In the genomic region with DNA sequence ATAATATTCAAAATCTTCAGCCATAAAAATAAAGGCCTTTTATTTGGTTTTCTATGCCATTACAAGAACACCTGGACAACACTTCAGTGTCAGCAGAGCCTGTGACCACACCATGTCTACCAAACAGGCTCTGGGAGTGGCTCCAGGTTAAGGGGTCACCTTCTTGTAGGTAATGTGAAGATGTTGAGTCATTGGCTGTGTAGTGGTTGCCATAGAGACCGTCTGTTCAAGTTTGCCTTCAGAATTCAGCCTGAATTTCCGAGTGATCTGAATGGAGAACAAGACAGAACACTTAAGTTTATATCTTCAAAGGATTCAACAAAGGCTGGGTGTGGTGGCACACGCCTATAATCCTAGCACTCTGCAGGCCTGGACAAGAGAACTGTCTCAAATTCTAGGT, we compare ENCODE assay signal across 23 mouse cellular contexts. TPM values are rescaled to one million over a fixed set of nuclear protein-coding genes. Genes with fewer than 3 reads are reported as not detected.
A peak's percentile ranks its signal among the peaks of the same experiment; 100 is the strongest.
DNase-seq lines count a peak whose midpoint lies in the region; ATAC-seq and TF ChIP-seq lines count a peak whose summit lies in the region.
"Had no signal": no experiment of that assay in that cellular context is flagged by ENCODE, and none has a peak within 500 bp of the region (broad histone marks: within the 10 kb centered on the region; RNA-seq: fewer than 3 reads in every experiment).

No protein-coding gene starts in this region.

- no peak overlapping the region for H3K4me3 ChIP-seq in stomach, postnatal 0 days (ENCODE audit: low read depth, low read length)
- H3K4me3 ChIP-seq in hindbrain, postnatal 0 days (ENCODE audit: low read length): no peak overlapping the region
- H3K4me3 ChIP-seq: embryonic facial prominence, embryonic 12.5 days; erythroblast, embryonic 14.5 days; hindbrain, embryonic 10.5 days; left cerebral cortex, adult 2 months; midbrain, embryonic 12.5 days; neural tube, embryonic 15.5 days had no signal

- peak overlapping the region; percentile 61 for H3K27ac ChIP-seq in stomach, postnatal 0 days (replicated peaks)
- no peak overlapping the region for H3K27ac ChIP-seq in hindbrain, postnatal 0 days
- H3K27ac ChIP-seq: embryonic facial prominence, embryonic 12.5 days; hindbrain, embryonic 10.5 days; left cerebral cortex, adult 2 months; midbrain, embryonic 12.5 days; neural tube, embryonic 15.5 days had no signal

- H3K9me3 ChIP-seq in stomach, postnatal 0 days (ENCODE audit: control insufficient read depth, low read length): no peaks in the 10 kb centered on the region
- no peaks in the 10 kb centered on the region for H3K9me3 ChIP-seq in hindbrain, postnatal 0 days (ENCODE audit: low read length)
- H3K9me3 ChIP-seq: embryonic facial prominence, embryonic 12.5 days; hindbrain, embryonic 10.5 days; midbrain, embryonic 12.5 days; neural tube, embryonic 15.5 days had no signal

- no peak for TF ChIP-seq CTCF in stomach, postnatal 0 days (IDR thresholded peaks at IDR 0.05; ENCODE audit: low read depth)
- TF ChIP-seq CTCF in hindbrain, postnatal 0 days (IDR thresholded peaks at IDR 0.05; ENCODE audit: low read depth): no peak

- no peak overlapping the region for H3K9ac ChIP-seq in stomach, postnatal 0 days (ENCODE audit: low read length)
- no peak overlapping the region for H3K9ac ChIP-seq in hindbrain, postnatal 0 days (replicated peaks; ENCODE audit: low read length)
- H3K9ac ChIP-seq: embryonic facial prominence, embryonic 12.5 days; midbrain, embryonic 12.5 days; neural tube, embryonic 15.5 days had no signal

- peaks cover 2% of the 10 kb centered on the region; the same call in 1 of the 2 replicates for H3K36me3 ChIP-seq in stomach, postnatal 0 days (ENCODE audit: control insufficient read depth, insufficient read depth, low read length)
- H3K36me3 ChIP-seq in hindbrain, postnatal 0 days (ENCODE audit: insufficient read depth, low read length): peaks cover 12% of the 10 kb centered on the region; the same call in 1 of the 2 replicates

- no peaks in the 10 kb centered on the region for H3K4me1 ChIP-seq in stomach, postnatal 0 days (replicated peaks; ENCODE audit: control insufficient read depth, insufficient read depth)
- H3K4me1 ChIP-seq in hindbrain, postnatal 0 days (ENCODE audit: insufficient read depth, low read length): no peaks in the 10 kb centered on the region
- H3K4me1 ChIP-seq: embryonic facial prominence, embryonic 12.5 days; hindbrain, embryonic 10.5 days; midbrain, embryonic 12.5 days; neural tube, embryonic 15.5 days had no signal

- TF ChIP-seq EP300 in stomach, postnatal 0 days (optimal IDR thresholded peaks at IDR 0.05): no peak

- 59% methylated on average over 3 of the region's 3 CpGs for WGBS in stomach, postnatal 0 days
- WGBS in hindbrain, postnatal 0 days: 64% methylated on average over 3 of the region's 3 CpGs

- DNase-seq in lung, adult 18-20 months: peak; percentile 17 to 61
- DNase-seq in lung, postnatal 14 days: no peak
- DNase-seq in WW6 (ENCODE audit: low read depth, low spot score): peak; percentile 61
- DNase-seq in lung, postnatal 10 days: peak; percentile 23
- DNase-seq in stomach, postnatal 0 days (ENCODE audit: low spot score): peak; percentile 69
- no peak for DNase-seq in frontal cortex, postnatal 10 days (ENCODE audit: low spot score in 2 of 2)
- no peak for DNase-seq in hindbrain, postnatal 0 days (ENCODE audit: low spot score)
- DNase-seq: adrenal gland, postnatal 36 days; cerebellum, adult 11-12 months; cerebellum, postnatal 14 days; kidney, adult 8-10 months; kidney, postnatal 10 days; left cerebral cortex, postnatal 4 days had no signal

- ATAC-seq in stomach, postnatal 0 days (ENCODE audit: low FRiP score, low TSS enrichment): peak; percentile 90
- ATAC-seq in hindbrain, postnatal 0 days: no peak
- ATAC-seq: forebrain, embryonic 14.5 days had no signal

- H3K4me2 ChIP-seq in stomach, postnatal 0 days (replicated peaks; ENCODE audit: low read depth): no peak overlapping the region
- no peak overlapping the region for H3K4me2 ChIP-seq in hindbrain, postnatal 0 days (ENCODE audit: low read depth, low read length)
- H3K4me2 ChIP-seq: embryonic facial prominence, embryonic 12.5 days; heart, embryonic 11.5 days; midbrain, embryonic 12.5 days; neural tube, embryonic 15.5 days had no signal

- no peaks in the 10 kb centered on the region for H3K27me3 ChIP-seq in stomach, postnatal 0 days (ENCODE audit: control insufficient read depth, insufficient read depth, low read length)
- no peaks in the 10 kb centered on the region for H3K27me3 ChIP-seq in hindbrain, postnatal 0 days (ENCODE audit: insufficient read depth, low read length)
- H3K27me3 ChIP-seq: embryonic facial prominence, embryonic 12.5 days; midbrain, embryonic 12.5 days; neural tube, embryonic 15.5 days had no signal

RNA-seq across cellular contexts. Expression of a gene that starts 19.9 kb away (rescaled TPM):
- polyA plus RNA-seq in stomach, postnatal 0 days (2015; fragmentation: Nextera tagmentation; extraction: Ambion mirVana): 66.9 and 69.9 TPM in 2 replicates
- total RNA-seq in hindbrain, postnatal 0 days (2014; rRNA removed): 133 and 136 TPM in 2 replicates
- 97.6 and 103 TPM in 2 replicates for polyA plus RNA-seq in hindbrain, postnatal 0 days (2015; fragmentation: Nextera tagmentation; extraction: Ambion mirVana)
- total RNA-seq: megakaryocyte, adult 5-6 weeks; MEL had no signal
- polyA plus RNA-seq: erythroblast, embryonic 14.5 days had no signal

RNA-seq across cellular contexts. Expression of a gene that starts 45.9 kb away (rescaled TPM):
- polyA plus RNA-seq in stomach, postnatal 0 days (2015; fragmentation: Nextera tagmentation; extraction: Ambion mirVana): 61.7 and 63.0 TPM in 2 replicates
- 51.1 and 75.8 TPM in 2 replicates for total RNA-seq in hindbrain, postnatal 0 days (2014; rRNA removed)
- 75.0 and 76.3 TPM in 2 replicates for polyA plus RNA-seq in hindbrain, postnatal 0 days (2015; fragmentation: Nextera tagmentation; extraction: Ambion mirVana)

RNA-seq across cellular contexts. Expression of a gene that starts 46.9 kb away (rescaled TPM):
- 107 and 115 TPM in 2 replicates for polyA plus RNA-seq in stomach, postnatal 0 days (2015; fragmentation: Nextera tagmentation; extraction: Ambion mirVana)
- 261 and 340 TPM in 2 replicates for total RNA-seq in hindbrain, postnatal 0 days (2014; rRNA removed)
- 309 and 328 TPM in 2 replicates for polyA plus RNA-seq in hindbrain, postnatal 0 days (2015; fragmentation: Nextera tagmentation; extraction: Ambion mirVana)

RNA-seq across cellular contexts. Expression of a gene that starts 49.3 kb away (rescaled TPM):
- 47.8 and 52.3 TPM in 2 replicates for polyA plus RNA-seq in stomach, postnatal 0 days (2015; fragmentation: Nextera tagmentation; extraction: Ambion mirVana)
- total RNA-seq in hindbrain, postnatal 0 days (2014; rRNA removed): 41.5 and 58.7 TPM in 2 replicates
- 49.9 and 50.2 TPM in 2 replicates for polyA plus RNA-seq in hindbrain, postnatal 0 days (2015; fragmentation: Nextera tagmentation; extraction: Ambion mirVana)

Comparison
In these comparisons a context has a peak if more than half of its experiments do, and no peak if none do; other contexts are left out.
1. DNase-seq: peak in lung, adult 18-20 months (2 of 2), WW6 (single experiment), lung, postnatal 10 days (single experiment) and stomach, postnatal 0 days (single experiment); none in lung, postnatal 14 days (single experiment), frontal cortex, postnatal 10 days (0 of 2) and hindbrain, postnatal 0 days (single experiment).